Mouse (Mus musculus): Measurements from ENCODE around the gene Prss46. TPM values are rescaled to one million over a fixed set of nuclear protein-coding genes. Genes with fewer than 3 reads are reported as not detected.

The Prss46 gene
- polyA plus RNA-seq, 1 experiment from 2014 or later, result 0.32 TPM

DNA sequence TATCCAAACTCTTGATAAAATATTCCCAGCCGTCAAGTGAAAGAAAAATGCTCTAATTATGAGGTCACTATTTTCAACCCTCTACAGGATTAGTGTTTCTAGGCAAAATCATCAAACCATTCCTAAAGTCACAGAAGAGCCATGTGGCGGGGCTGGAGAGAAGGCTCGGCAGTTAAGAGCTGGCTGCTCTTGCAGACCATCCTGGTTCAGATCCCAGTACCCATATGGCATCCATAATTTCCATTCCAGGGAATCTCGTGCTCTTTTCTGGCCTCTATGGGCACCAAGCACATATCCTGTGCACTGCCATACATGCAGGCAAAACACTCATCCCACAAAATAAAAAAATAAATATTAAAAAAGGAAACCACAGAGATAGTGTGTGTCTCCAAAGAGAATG is 18.9 kb upstream of the Prss46 start:
- no peak overlapping the region for H3K27ac ChIP-seq (replicated peaks; ENCODE audit: low read depth, low read length)
- H3K36me3 ChIP-seq (ENCODE audit: control insufficient read depth, insufficient read depth, low read length), result no peaks in the 10 kb centered on the region
- WGBS, result 64% methylated on average over 4 of the region's 4 CpGs
- DNase-seq (ENCODE audit: low spot score) (no peak), ATAC-seq (ENCODE audit: low read depth) (no peak)
- H3K4me3 ChIP-seq (ENCODE audit: low read depth, low read length), result no peak overlapping the region
- no peak overlapping the region for H3K4me2 ChIP-seq (ENCODE audit: low read depth, low read length)
- H3K9ac ChIP-seq (ENCODE audit: low read depth, low read length), result no peak overlapping the region
- no peaks in the 10 kb centered on the region for H3K4me1 ChIP-seq (ENCODE audit: control insufficient read depth, insufficient read depth, low read length)
- H3K9me3 ChIP-seq (ENCODE audit: control insufficient read depth, low read length), result no peaks in the 10 kb centered on the region
- H3K27me3 ChIP-seq (replicated peaks; ENCODE audit: control insufficient read depth, insufficient read depth, low read length), result no peaks in the 10 kb centered on the region

DNA sequence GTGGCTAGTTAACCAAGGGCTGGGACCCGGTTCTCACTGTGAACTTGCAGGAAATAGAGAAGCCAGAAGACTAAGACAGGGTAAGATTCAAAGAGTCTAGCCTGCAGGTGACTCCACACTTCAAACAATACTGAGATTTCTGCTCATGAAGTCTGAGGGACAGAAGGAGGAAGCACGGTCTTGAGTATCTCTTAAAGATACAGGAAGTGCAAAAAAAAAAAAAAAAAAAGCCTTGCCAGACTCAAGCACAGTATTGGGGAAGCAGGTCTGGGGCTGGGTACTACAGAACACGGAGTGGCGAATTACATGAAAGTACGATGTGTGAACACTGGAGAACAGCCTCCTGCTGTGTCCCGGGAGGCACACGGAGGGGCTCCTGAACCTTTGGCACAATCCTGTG is 18.5 kb upstream of the Prss46 start:
- WGBS, result 71% methylated on average over 7 of the region's 7 CpGs
- H3K4me3 ChIP-seq (ENCODE audit: low read depth, low read length), result no peak overlapping the region
- ATAC-seq (ENCODE audit: low read depth), result no peak
- no peaks in the 10 kb centered on the region for H3K36me3 ChIP-seq (ENCODE audit: control insufficient read depth, insufficient read depth, low read length)
- no peak overlapping the region for H3K9ac ChIP-seq (ENCODE audit: low read depth, low read length)
- H3K27ac ChIP-seq (replicated peaks; ENCODE audit: low read depth, low read length), result no peak overlapping the region
- H3K4me2 ChIP-seq (ENCODE audit: low read depth, low read length), result no peak overlapping the region
- H3K9me3 ChIP-seq (ENCODE audit: control insufficient read depth, low read length), result no peaks in the 10 kb centered on the region
- no peak for DNase-seq (ENCODE audit: low spot score)
- H3K4me1 ChIP-seq (ENCODE audit: control insufficient read depth, insufficient read depth, low read length), result no peaks in the 10 kb centered on the region
- no peaks in the 10 kb centered on the region for H3K27me3 ChIP-seq (replicated peaks; ENCODE audit: control insufficient read depth, insufficient read depth, low read length)

DNA sequence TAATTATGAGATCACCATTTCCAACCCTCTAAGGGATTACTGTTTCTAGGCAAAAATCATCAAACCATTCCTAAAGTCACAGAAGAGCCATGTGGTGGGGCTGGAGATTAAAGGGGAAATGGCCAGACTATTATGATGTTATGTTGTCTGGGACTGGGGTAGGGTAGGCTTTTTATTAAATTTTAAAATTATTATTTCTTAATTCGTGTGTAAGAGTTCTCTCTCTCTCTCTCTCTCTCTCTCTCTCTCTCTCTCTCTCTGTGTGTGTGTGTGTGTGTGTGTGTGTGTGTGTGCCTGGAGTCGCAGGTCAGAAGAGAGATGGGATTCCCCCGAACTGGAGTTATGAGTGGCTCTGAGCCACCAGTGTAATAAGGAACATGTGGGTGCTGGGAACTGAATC is 17.9 kb upstream of the Prss46 start, which contains the start of gene Prss43:
Gene Prss43 (plus strand): TSS at position 301 of the 400 bp plus-strand sequence.
- WGBS, result 61% methylated on average over 3 of the region's 3 CpGs
- no peaks in the 10 kb centered on the region for H3K27me3 ChIP-seq (replicated peaks; ENCODE audit: control insufficient read depth, insufficient read depth, low read length)
- H3K36me3 ChIP-seq (ENCODE audit: control insufficient read depth, insufficient read depth, low read length), result no peaks in the 10 kb centered on the region
- H3K9ac ChIP-seq (ENCODE audit: low read depth, low read length), result no peak within 1 kb of the TSS
- H3K4me3 ChIP-seq (ENCODE audit: low read depth, low read length), result no peak within 1 kb of the TSS
- H3K4me2 ChIP-seq (ENCODE audit: low read depth, low read length), result no peak within 1 kb of the TSS
- H3K27ac ChIP-seq (replicated peaks; ENCODE audit: low read depth, low read length), result no peak within 1 kb of the TSS
- no peaks in the 10 kb centered on the region for H3K9me3 ChIP-seq (ENCODE audit: control insufficient read depth, low read length)
- H3K4me1 ChIP-seq (ENCODE audit: control insufficient read depth, insufficient read depth, low read length), result no peaks in the 10 kb centered on the region
- DNase-seq (ENCODE audit: low spot score) (no peak), ATAC-seq (ENCODE audit: low read depth) (no peak)

DNA sequence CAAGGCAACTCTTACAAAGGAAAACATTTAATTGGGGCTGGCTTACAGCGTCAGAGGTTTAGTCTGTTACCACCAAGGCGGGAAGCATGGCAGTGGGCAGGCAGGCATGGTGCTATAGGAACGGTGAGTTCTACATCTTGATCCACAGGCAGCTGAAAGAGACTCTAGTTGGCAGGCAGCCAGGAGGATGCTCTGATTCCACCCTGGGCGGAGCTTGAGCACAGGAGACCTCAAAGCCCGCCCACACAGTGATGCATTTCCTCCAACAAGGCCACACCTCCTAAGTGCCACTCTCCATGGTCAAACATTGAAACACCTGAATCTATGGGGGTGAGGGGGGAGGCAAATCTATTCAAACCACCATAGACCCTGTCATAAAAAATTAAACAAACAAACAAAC is 11.3 kb upstream of the Prss46 start:
- ATAC-seq (ENCODE audit: low read depth) (no peak), DNase-seq (ENCODE audit: low spot score) (no peak)
- Histone ChIP-seq H3K27ac (replicated peaks; ENCODE audit: low read depth, low read length) (no peak overlapping the region), H3K4me1 (ENCODE audit: control insufficient read depth, insufficient read depth, low read length) (no peaks in the 10 kb centered on the region), H3K27me3 (replicated peaks; ENCODE audit: control insufficient read depth, insufficient read depth, low read length) (no peaks in the 10 kb centered on the region), H3K9me3 (ENCODE audit: control insufficient read depth, low read length) (no peaks in the 10 kb centered on the region), H3K4me2 (ENCODE audit: low read depth, low read length) (no peak overlapping the region), H3K9ac (ENCODE audit: low read depth, low read length) (no peak overlapping the region), H3K36me3 (ENCODE audit: control insufficient read depth, insufficient read depth, low read length) (no peaks in the 10 kb centered on the region), H3K4me3 (ENCODE audit: low read depth, low read length) (no peak overlapping the region)
- 72% methylated on average over 5 of the region's 5 CpGs for WGBS

DNA sequence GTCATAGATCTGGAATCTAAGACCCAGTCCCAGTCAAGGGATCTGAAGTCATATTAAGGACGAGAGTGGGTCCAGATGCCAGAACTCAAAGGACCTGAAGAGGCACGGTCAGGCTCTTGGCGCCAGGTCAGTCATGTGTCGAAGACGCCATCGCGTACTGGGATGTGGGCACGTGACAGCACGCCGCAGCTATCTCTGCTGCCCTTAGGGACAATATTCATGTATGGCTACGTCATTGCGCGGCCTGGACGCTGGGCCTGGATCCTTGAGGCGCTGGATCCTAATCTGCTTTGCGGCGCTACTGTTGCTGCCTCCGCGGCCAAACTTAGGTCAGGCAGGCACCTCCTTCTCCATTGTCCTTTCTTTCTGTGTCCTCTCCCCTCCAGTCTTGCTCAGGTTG is 9.9 kb upstream of the Prss46 start, which contains the start of gene Prss45:
Gene Prss45 (plus strand): TSS at position 178 of the 400 bp plus-strand sequence.
- Histone ChIP-seq H3K4me3 (ENCODE audit: low read depth, low read length) (no peak within 1 kb of the TSS), H3K4me2 (ENCODE audit: low read depth, low read length) (no peak within 1 kb of the TSS), H3K36me3 (ENCODE audit: control insufficient read depth, insufficient read depth, low read length) (no peaks in the 10 kb centered on the region), H3K27ac (replicated peaks; ENCODE audit: low read depth, low read length) (no peak within 1 kb of the TSS), H3K27me3 (replicated peaks; ENCODE audit: control insufficient read depth, insufficient read depth, low read length) (no peaks in the 10 kb centered on the region), H3K4me1 (ENCODE audit: control insufficient read depth, insufficient read depth, low read length) (no peaks in the 10 kb centered on the region), H3K9ac (ENCODE audit: low read depth, low read length) (no peak within 1 kb of the TSS), H3K9me3 (ENCODE audit: control insufficient read depth, low read length) (no peaks in the 10 kb centered on the region)
- WGBS, result 76% methylated on average over 19 of the region's 19 CpGs
- DNase-seq (ENCODE audit: low spot score) (no peak), ATAC-seq (ENCODE audit: low read depth) (no peak)

DNA sequence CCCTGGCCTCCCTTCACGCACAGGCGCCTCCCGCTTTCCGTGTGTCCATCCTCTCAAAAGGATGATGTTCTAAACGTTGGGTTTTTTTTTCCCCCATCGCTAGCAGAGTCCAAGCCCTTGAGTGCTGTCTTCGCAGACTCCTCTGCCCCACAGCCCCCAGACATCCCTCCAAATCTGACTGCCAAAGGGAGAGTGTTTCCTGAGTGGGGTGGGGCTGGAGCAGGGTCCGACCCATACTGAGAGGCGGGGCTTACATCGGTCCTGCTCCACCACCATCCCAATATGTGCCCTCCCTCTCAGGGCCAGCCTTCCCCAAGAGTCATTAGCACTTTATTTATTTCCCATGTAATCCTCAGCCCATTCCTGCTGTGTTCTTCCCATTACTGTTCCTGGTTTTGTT is 9.3 kb upstream of the Prss46 start:
- no peaks in the 10 kb centered on the region for H3K9me3 ChIP-seq (ENCODE audit: control insufficient read depth, low read length)
- H3K4me1 ChIP-seq (ENCODE audit: control insufficient read depth, insufficient read depth, low read length), result no peaks in the 10 kb centered on the region
- H3K9ac ChIP-seq (ENCODE audit: low read depth, low read length), result no peak overlapping the region
- ATAC-seq (ENCODE audit: low read depth) (no peak), DNase-seq (ENCODE audit: low spot score) (no peak)
- no peak overlapping the region for H3K4me3 ChIP-seq (ENCODE audit: low read depth, low read length)
- no peak overlapping the region for H3K27ac ChIP-seq (replicated peaks; ENCODE audit: low read depth, low read length)
- no peaks in the 10 kb centered on the region for H3K27me3 ChIP-seq (replicated peaks; ENCODE audit: control insufficient read depth, insufficient read depth, low read length)
- H3K4me2 ChIP-seq (ENCODE audit: low read depth, low read length), result no peak overlapping the region
- no peaks in the 10 kb centered on the region for H3K36me3 ChIP-seq (ENCODE audit: control insufficient read depth, insufficient read depth, low read length)
- 39% methylated on average over 10 of the region's 10 CpGs for WGBS

DNA sequence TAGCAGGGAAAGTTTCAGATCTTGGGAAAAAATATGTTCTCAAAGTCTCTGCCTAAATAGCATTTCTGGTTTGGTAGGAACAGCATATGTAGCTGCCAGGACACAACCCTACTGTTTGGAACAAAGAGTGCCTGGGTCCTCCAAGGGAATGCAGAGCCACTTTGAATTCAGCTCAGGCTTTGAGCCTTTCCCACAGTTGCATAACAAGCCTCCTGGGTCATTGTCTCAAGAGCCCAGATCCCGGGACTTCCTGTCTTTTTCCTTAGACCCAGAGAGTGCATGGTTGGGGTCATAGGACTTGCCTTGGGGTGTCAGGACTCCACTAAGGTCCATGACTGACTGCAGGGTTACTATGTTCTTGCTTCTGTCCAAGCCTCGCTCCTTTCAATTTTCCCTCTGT is 8.2 kb upstream of the Prss46 start:
- H3K36me3 ChIP-seq (ENCODE audit: control insufficient read depth, insufficient read depth, low read length), result no peaks in the 10 kb centered on the region
- no peaks in the 10 kb centered on the region for H3K9me3 ChIP-seq (ENCODE audit: control insufficient read depth, low read length)
- H3K4me3 ChIP-seq (ENCODE audit: low read depth, low read length), result no peak overlapping the region
- DNase-seq (ENCODE audit: low spot score) (no peak), ATAC-seq (ENCODE audit: low read depth) (no peak)
- no peak overlapping the region for H3K4me2 ChIP-seq (ENCODE audit: low read depth, low read length)
- H3K9ac ChIP-seq (ENCODE audit: low read depth, low read length), result no peak overlapping the region
- no peaks in the 10 kb centered on the region for H3K4me1 ChIP-seq (ENCODE audit: control insufficient read depth, insufficient read depth, low read length)
- no peaks in the 10 kb centered on the region for H3K27me3 ChIP-seq (replicated peaks; ENCODE audit: control insufficient read depth, insufficient read depth, low read length)
- WGBS, result 45% methylated on average over 2 of the region's 2 CpGs
- no peak overlapping the region for H3K27ac ChIP-seq (replicated peaks; ENCODE audit: low read depth, low read length)

DNA sequence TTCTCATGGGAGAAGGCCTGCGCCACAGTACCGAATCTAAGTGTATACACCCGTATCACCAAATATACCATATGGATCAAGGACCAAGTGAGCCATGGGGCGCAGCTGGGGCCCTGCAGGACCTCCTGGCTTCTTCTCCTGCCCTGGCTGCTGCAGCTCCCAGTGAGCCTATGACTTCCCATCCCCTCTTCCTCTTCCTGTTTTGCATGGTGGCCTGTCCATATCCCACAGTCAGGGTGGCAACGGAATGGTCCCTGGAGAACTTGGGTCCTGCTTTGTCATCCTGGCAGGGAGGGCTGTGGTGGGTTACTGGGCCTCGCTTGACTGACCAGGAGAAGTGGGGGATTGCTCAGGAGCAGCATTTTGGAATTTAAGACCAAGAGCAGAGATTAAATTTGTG is 3.4 kb upstream of the Prss46 start:
- no peaks in the 10 kb centered on the region for H3K4me1 ChIP-seq (ENCODE audit: control insufficient read depth, insufficient read depth, low read length)
- no peaks in the 10 kb centered on the region for H3K36me3 ChIP-seq (ENCODE audit: control insufficient read depth, insufficient read depth, low read length)
- H3K27me3 ChIP-seq (replicated peaks; ENCODE audit: control insufficient read depth, insufficient read depth, low read length), result no peaks in the 10 kb centered on the region
- H3K4me2 ChIP-seq (ENCODE audit: low read depth, low read length), result no peak overlapping the region
- no peak overlapping the region for H3K9ac ChIP-seq (ENCODE audit: low read depth, low read length)
- H3K4me3 ChIP-seq (ENCODE audit: low read depth, low read length), result no peak overlapping the region
- H3K9me3 ChIP-seq (ENCODE audit: control insufficient read depth, low read length), result no peaks in the 10 kb centered on the region
- ATAC-seq (ENCODE audit: low read depth) (no peak), DNase-seq (ENCODE audit: low spot score) (no peak)
- 85% methylated on average over 5 of the region's 6 CpGs for WGBS
- no peak overlapping the region for H3K27ac ChIP-seq (replicated peaks; ENCODE audit: low read depth, low read length)

DNA sequence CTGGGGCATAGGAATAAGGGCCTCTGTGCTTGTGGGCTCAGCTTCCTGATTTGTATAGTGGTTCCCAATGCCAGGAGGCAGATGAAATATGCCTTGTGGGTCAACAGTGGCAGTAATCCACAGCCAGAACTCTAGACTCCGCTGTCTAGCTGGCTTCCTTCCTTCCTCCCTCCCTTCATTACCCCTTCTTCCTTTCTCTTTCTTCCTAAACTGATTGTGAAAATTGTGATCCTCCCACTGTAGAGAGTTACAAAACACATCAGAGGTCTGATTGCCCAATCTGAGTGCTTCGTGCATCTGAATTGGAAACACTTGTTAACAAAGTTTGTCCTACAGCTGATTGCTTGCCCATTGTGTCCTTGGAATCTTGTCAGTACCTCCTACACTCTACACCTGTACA is 2.9 kb upstream of the Prss46 start:
- DNase-seq (ENCODE audit: low spot score) (no peak), ATAC-seq (ENCODE audit: low read depth) (no peak)
- Histone ChIP-seq H3K4me3 (ENCODE audit: low read depth, low read length) (no peak overlapping the region), H3K27ac (replicated peaks; ENCODE audit: low read depth, low read length) (no peak overlapping the region), H3K4me1 (ENCODE audit: control insufficient read depth, insufficient read depth, low read length) (no peaks in the 10 kb centered on the region), H3K9me3 (ENCODE audit: control insufficient read depth, low read length) (no peaks in the 10 kb centered on the region), H3K4me2 (ENCODE audit: low read depth, low read length) (no peak overlapping the region), H3K27me3 (replicated peaks; ENCODE audit: control insufficient read depth, insufficient read depth, low read length) (no peaks in the 10 kb centered on the region), H3K36me3 (ENCODE audit: control insufficient read depth, insufficient read depth, low read length) (no peaks in the 10 kb centered on the region), H3K9ac (ENCODE audit: low read depth, low read length) (no peak overlapping the region)
- WGBS, result 64% methylated on average over 2 of the region's 2 CpGs

Measured in embryonic facial prominence, embryonic 14.5 days (tissue).